ENCODE assay signal across 7 mouse cellular contexts in genomic region chr1:59764407-59764971, GRCm38 (mm10). TPM values are rescaled to one million over a fixed set of nuclear protein-coding genes. Genes with fewer than 3 reads are reported as not detected.
DNase-seq lines count a peak whose midpoint lies in the region; ATAC-seq lines count a peak whose summit lies in the region.

No protein-coding gene starts in this region.

- H3K4me3 ChIP-seq in intestine, embryonic 16.5 days (ENCODE audit: low read length) = peak overlapping the region; percentile 62
- H3K4me3 ChIP-seq in midbrain, embryonic 10.5 days = peak overlapping the region; percentile 88

- H3K9ac ChIP-seq in intestine, embryonic 16.5 days (ENCODE audit: low read depth, low read length) = peak overlapping the region; percentile 97

- peaks cover 9% of the 10 kb centered on the region for H3K4me1 ChIP-seq in intestine, embryonic 16.5 days (ENCODE audit: control insufficient read depth, insufficient read depth, low read length)
- H3K4me1 ChIP-seq in midbrain, embryonic 10.5 days = peaks cover 39% of the 10 kb centered on the region

- no peaks in the 10 kb centered on the region for H3K27me3 ChIP-seq in intestine, embryonic 16.5 days (replicated peaks; ENCODE audit: control insufficient read depth, insufficient read depth, low read length)
- no peaks in the 10 kb centered on the region for H3K27me3 ChIP-seq in midbrain, embryonic 10.5 days (ENCODE audit: low read depth, poor library complexity, severe bottlenecking)

- H3K36me3 ChIP-seq in intestine, embryonic 16.5 days (ENCODE audit: control insufficient read depth, insufficient read depth, low read length) = no peaks in the 10 kb centered on the region
- peaks cover 18% of the 10 kb centered on the region for H3K36me3 ChIP-seq in midbrain, embryonic 10.5 days

- DNase-seq in adrenal gland, adult (ENCODE audit: inconsistent age in 2 of 2, low spot score in 1 of 2) = peak; percentile 66 to 91
- peak; percentile 72 for DNase-seq in embryo, embryonic 10.5 days (ENCODE audit: low spot score)
- DNase-seq in gastrocnemius, postnatal 25 days = peak; percentile 37
- DNase-seq in left cerebral cortex, postnatal 4 days = peak; percentile 26
- DNase-seq in midbrain, embryonic 10.5 days (ENCODE audit: low spot score) = peak; percentile 66
- DNase-seq in skeletal muscle tissue, adult 2 months (ENCODE audit: low read depth, low spot score) = peak; percentile 45

- no peaks in the 10 kb centered on the region for H3K9me3 ChIP-seq in intestine, embryonic 16.5 days (ENCODE audit: control insufficient read depth, low read length)
- H3K9me3 ChIP-seq in midbrain, embryonic 10.5 days (replicated peaks) = no peaks in the 10 kb centered on the region

- peak overlapping the region; percentile 97 for H3K27ac ChIP-seq in intestine, embryonic 16.5 days (ENCODE audit: low read length)
- peak overlapping the region; percentile 99 for H3K27ac ChIP-seq in midbrain, embryonic 10.5 days (replicated peaks)

- intact Hi-C loops in left cerebral cortex, postnatal 4 days (cut with DNase I) = no loop called here

- peak overlapping the region; percentile 42 for H3K4me2 ChIP-seq in intestine, embryonic 16.5 days (ENCODE audit: low read depth, low read length)

- WGBS in intestine, embryonic 16.5 days = under 1% methylated on average over 27 of the region's 27 CpGs
- under 1% methylated on average over 27 of the region's 27 CpGs for WGBS in midbrain, embryonic 10.5 days

- ATAC-seq in intestine, embryonic 16.5 days = peak; percentile 16; the same call in 1 of the 2 replicates

RNA-seq across cellular contexts. Expression of gene Bmpr2, which starts 1.3 kb away (rescaled TPM):
- 10 to 100 TPM; 35.6 TPM for total RNA-seq in gastrocnemius, postnatal 25 days (2021)
- polyA plus RNA-seq in intestine, embryonic 16.5 days (2015; fragmentation: Nextera tagmentation; extraction: Ambion mirVana) = 4.2 and 4.3 TPM in 2 replicates
- total RNA-seq in left cerebral cortex, postnatal 4 days (2021) = 100 to 1,000 TPM in 1 of 2 experiments, 10 to 100 TPM in 1; 99.7 to 104 TPM
- polyA plus RNA-seq in midbrain, embryonic 10.5 days (2016; fragmentation: Nextera tagmentation; extraction: Ambion mirVana) = 4.4 and 5.7 TPM in 2 replicates

Comparison
In these comparisons a context has a peak if more than half of its experiments do, and no peak if none do; other contexts are left out.
1. Peak in every context shown above with its lines: DNase-seq, ATAC-seq, H3K4me3 ChIP-seq and H3K27ac ChIP-seq.
2. DNase-seq: peak in every context shown above with its lines; median percentile 78 in adrenal gland, adult; 72 in embryo, embryonic 10.5 days; 66 in midbrain, embryonic 10.5 days; 45 in skeletal muscle tissue, adult 2 months; 37 in gastrocnemius, postnatal 25 days; 26 in left cerebral cortex, postnatal 4 days.